Mouse (Mus musculus) MEL (cell line): ENCODE measurements at regions not wholly inside any gene's neighbourhood (a gene's known extent, or its start where the extent isn't known, plus 50 kb on each side); places are given as distances from the start of the nearest gene placed in this dataset.

Experiments used
- GATA1 ChIP-seq: IDR thresholded peaks from 2 replicates; pipeline ENCODE4 v1.6.1; 2011; ENCODE audit warnings: low read depth, low read length, improper control_type of control experiment
- POLR2A ChIP-seq, 2 experiments: IDR thresholded peaks; 2 replicates each; pipeline ENCODE4 v1.6.1; 2011 to 2012; ENCODE audit warnings: low read length in 2 of 2, mild to moderate bottlenecking in 2 of 2, control low read depth in 1 of 2, improper control_type of control experiment in 1 of 2, low read depth in 1 of 2, moderate library complexity in 1 of 2; ENCODE audit not compliant: control insufficient read depth in 1 of 2, insufficient read depth in 1 of 2, poor library complexity in 1 of 2
- ZKSCAN1 ChIP-seq: IDR thresholded peaks from 2 replicates; pipeline ENCODE4 v1.6.1; 2012; ENCODE audit warnings: low read depth, mild to moderate bottlenecking, inconsistent platforms, low read length, improper control_type of control experiment, moderate library complexity

DNA sequence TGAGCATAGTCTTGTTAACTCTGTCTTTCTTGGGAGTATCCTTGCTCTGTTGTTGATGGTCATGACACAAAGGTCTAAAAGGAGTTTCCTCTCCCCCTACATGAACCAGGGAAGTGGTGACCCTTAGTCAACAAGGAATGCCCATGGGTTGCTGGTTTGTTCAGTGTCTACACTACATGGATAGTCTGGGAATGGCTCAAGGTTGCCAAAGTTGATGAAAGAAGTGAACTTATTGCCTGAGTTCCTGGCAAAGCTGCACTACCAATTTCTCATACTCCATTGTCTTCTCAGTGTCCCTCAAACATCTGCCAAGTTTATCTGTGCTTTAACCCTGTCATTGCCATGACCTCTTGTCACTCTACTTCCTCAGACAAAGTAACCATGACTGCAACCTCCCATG lies 49.9 kb upstream of the Cd93 start:
- no peak for TF ChIP-seq POLR2A (IDR thresholded peaks at IDR 0.05; ENCODE audit: control insufficient read depth in 1 of 2, insufficient read depth in 1 of 2, low read depth in 1 of 2, low read length in 2 of 2, poor library complexity in 1 of 2)
- TF ChIP-seq GATA1 = no peak
- TF ChIP-seq ZKSCAN1 = no peak
